29 mouse cellular contexts compared by ENCODE assay signal in genomic region chr16:9678750-9679149, GRCm38 (mm10).
DNase-seq lines count a peak whose midpoint lies in the region; ATAC-seq and TF ChIP-seq lines count a peak whose summit lies in the region.
"Had no signal": no experiment of that assay in that cellular context is flagged by ENCODE, and none has a peak within 500 bp of the region (broad histone marks: within the 10 kb centered on the region; RNA-seq: fewer than 3 reads in every experiment).

No protein-coding gene starts in this region.

- 83% methylated on average over 7 of the region's 7 CpGs for WGBS in heart, embryonic 11.5 days (ENCODE audit: insufficient replicate concordance)
- 24% methylated on average over 7 of the region's 7 CpGs for WGBS in midbrain, embryonic 15.5 days
- 28% methylated on average over 7 of the region's 7 CpGs for WGBS in midbrain, embryonic 16.5 days

- H3K27me3 ChIP-seq in heart, embryonic 11.5 days (ENCODE audit: control insufficient read depth, insufficient read depth, low read length) = no peaks in the 10 kb centered on the region
- no peaks in the 10 kb centered on the region for H3K27me3 ChIP-seq in midbrain, embryonic 15.5 days (replicated peaks)
- H3K27me3 ChIP-seq in midbrain, embryonic 16.5 days (ENCODE audit: control insufficient read depth, insufficient read depth, low read depth, low read length) = no peaks in the 10 kb centered on the region
- H3K27me3 ChIP-seq: CH12.LX; embryonic facial prominence, embryonic 13.5 days; forebrain, embryonic 12.5 days; forebrain, embryonic 15.5 days had no signal

- TF ChIP-seq CTCF in left cerebral cortex, adult 2 months (IDR thresholded peaks at IDR 0.05) = no peak
- no peak for TF ChIP-seq CTCF in brain, embryonic 14.5 days (IDR thresholded peaks at IDR 0.05; ENCODE audit: borderline replicate concordance, extremely low read depth, insufficient read depth, insufficient read length)

- no peak overlapping the region for H3K4me3 ChIP-seq in heart, embryonic 11.5 days (ENCODE audit: low read depth, low read length)
- no peak overlapping the region for H3K4me3 ChIP-seq in left cerebral cortex, adult 2 months
- H3K4me3 ChIP-seq in midbrain, embryonic 15.5 days = no peak overlapping the region
- no peak overlapping the region for H3K4me3 ChIP-seq in midbrain, embryonic 16.5 days (ENCODE audit: low read depth, low read length)
- H3K4me3 ChIP-seq: embryonic facial prominence, embryonic 10.5 days; embryonic facial prominence, embryonic 13.5 days; erythroblast, embryonic 14.5 days; forebrain, embryonic 12.5 days; forebrain, embryonic 15.5 days; gastrocnemius, adult 2 months; heart, adult 2 months; heart, embryonic 10.5 days had no signal

- TF ChIP-seq POLR2A in brain, embryonic 14.5 days (IDR thresholded peaks at IDR 0.05; ENCODE audit: borderline replicate concordance, extremely low read depth, insufficient read depth, insufficient read length, poor library complexity, severe bottlenecking) = no peak

- H3K36me3 ChIP-seq in heart, embryonic 11.5 days (ENCODE audit: control insufficient read depth, insufficient read depth, low read length) = no peaks in the 10 kb centered on the region
- no peaks in the 10 kb centered on the region for H3K36me3 ChIP-seq in midbrain, embryonic 15.5 days (replicated peaks)
- no peaks in the 10 kb centered on the region for H3K36me3 ChIP-seq in midbrain, embryonic 16.5 days (ENCODE audit: control insufficient read depth, insufficient read depth, low read length)
- H3K36me3 ChIP-seq: embryonic facial prominence, embryonic 10.5 days; embryonic facial prominence, embryonic 13.5 days; forebrain, embryonic 12.5 days; forebrain, embryonic 15.5 days; G1E; heart, embryonic 10.5 days had no signal

- DNase-seq in heart, adult 11 months = peak; percentile 51
- DNase-seq in left cerebral cortex, adult 2 months (ENCODE audit: extremely low spot score in 1 of 2, low spot score in 2 of 2) = no peak
- DNase-seq in left cerebral cortex, postnatal 10 days (ENCODE audit: extremely low spot score in 1 of 2, low spot score in 2 of 2) = no peak
- peak; percentile 29 for DNase-seq in brain, embryonic 14.5 days (ENCODE audit: low read depth)
- DNase-seq: adrenal gland, adult 2 months; adrenal gland, postnatal 14 days; B cell, adult 2 months; cerebellum, adult 11-12 months; cerebellum, adult 8-10 months; cerebellum, postnatal 10 days; cerebellum, postnatal 36 days; embryo, embryonic 11 days; gastrocnemius, adult 2 months; gastrocnemius, postnatal 25 days; heart, adult 2 months had no signal

- H3K4me1 ChIP-seq in heart, embryonic 11.5 days (ENCODE audit: control insufficient read depth, insufficient read depth, low read length) = no peaks in the 10 kb centered on the region
- H3K4me1 ChIP-seq in midbrain, embryonic 15.5 days = peaks cover 19% of the 10 kb centered on the region; the same call in 1 of the 2 replicates
- H3K4me1 ChIP-seq in midbrain, embryonic 16.5 days (ENCODE audit: control insufficient read depth, insufficient read depth, low read length) = peaks cover 13% of the 10 kb centered on the region
- H3K4me1 ChIP-seq: embryonic facial prominence, embryonic 13.5 days; heart, embryonic 10.5 days had no signal

- ATAC-seq in heart, embryonic 11.5 days (replicated peaks; ENCODE audit: insufficient number of reproducible peaks, low FRiP score, low TSS enrichment) = no peak
- peak; percentile 67; the same call in 1 of the 2 replicates for ATAC-seq in midbrain, embryonic 15.5 days (replicated peaks)
- ATAC-seq in midbrain, embryonic 16.5 days = no peak
- ATAC-seq: hindbrain, postnatal 0 days; inflammation-experienced regulatory T-cells, adult 6 months had no signal

- H3K9ac ChIP-seq in heart, embryonic 11.5 days (ENCODE audit: low read depth, low read length) = no peak overlapping the region
- H3K9ac ChIP-seq in midbrain, embryonic 15.5 days = no peak overlapping the region
- no peak overlapping the region for H3K9ac ChIP-seq in midbrain, embryonic 16.5 days (ENCODE audit: low read depth, low read length)
- H3K9ac ChIP-seq: embryonic facial prominence, embryonic 13.5 days; forebrain, embryonic 12.5 days; forebrain, embryonic 15.5 days; hindbrain, embryonic 14.5 days had no signal

- H3K9me3 ChIP-seq in heart, embryonic 11.5 days (replicated peaks; ENCODE audit: control insufficient read depth, low read length) = no peaks in the 10 kb centered on the region
- no peaks in the 10 kb centered on the region for H3K9me3 ChIP-seq in midbrain, embryonic 15.5 days
- H3K9me3 ChIP-seq in midbrain, embryonic 16.5 days (replicated peaks; ENCODE audit: control insufficient read depth, low read length, poor library complexity, severe bottlenecking) = no peaks in the 10 kb centered on the region
- H3K9me3 ChIP-seq: embryonic facial prominence, embryonic 10.5 days; embryonic facial prominence, embryonic 13.5 days; forebrain, embryonic 12.5 days; forebrain, embryonic 15.5 days; G1E; heart, embryonic 10.5 days had no signal

- no peak overlapping the region for H3K27ac ChIP-seq in heart, embryonic 11.5 days (ENCODE audit: low read depth, low read length)
- peak overlapping the region; percentile 45 for H3K27ac ChIP-seq in left cerebral cortex, adult 2 months
- no peak overlapping the region for H3K27ac ChIP-seq in midbrain, embryonic 15.5 days
- H3K27ac ChIP-seq in midbrain, embryonic 16.5 days (ENCODE audit: low read length) = no peak overlapping the region
- H3K27ac ChIP-seq: embryonic facial prominence, embryonic 10.5 days; embryonic facial prominence, embryonic 13.5 days; forebrain, embryonic 12.5 days; forebrain, embryonic 15.5 days; gastrocnemius, adult 2 months; heart, adult 2 months; heart, embryonic 10.5 days; hindbrain, embryonic 14.5 days; hindbrain, postnatal 0 days had no signal

- intact Hi-C loops in left cerebral cortex, adult 2 months (cut with DNase I) = no loop called here
- intact Hi-C loops in left cerebral cortex, postnatal 10 days (cut with DNase I) = no loop called here

- no peak overlapping the region for H3K4me2 ChIP-seq in heart, embryonic 11.5 days
- H3K4me2 ChIP-seq in midbrain, embryonic 15.5 days = no peak overlapping the region
- no peak overlapping the region for H3K4me2 ChIP-seq in midbrain, embryonic 16.5 days (ENCODE audit: low read length)
- H3K4me2 ChIP-seq: embryonic facial prominence, embryonic 13.5 days; forebrain, embryonic 12.5 days; forebrain, embryonic 15.5 days; hindbrain, embryonic 14.5 days had no signal

Comparison
In these comparisons a context has a peak if more than half of its experiments do, and no peak if none do; other contexts are left out.
1. DNase-seq: peak in heart, adult 11 months (single experiment) and brain, embryonic 14.5 days (single experiment); none in left cerebral cortex, adult 2 months (0 of 2) and left cerebral cortex, postnatal 10 days (0 of 2).